Mouse (Mus musculus) stomach, postnatal 0 days (tissue): Measurements from ENCODE around the gene Rnase4. TPM values are rescaled to one million over a fixed set of nuclear protein-coding genes. Genes with fewer than 3 reads are reported as not detected.

Source experiments
- ATAC-seq: fragments of 200-750 bp; cut with Nextera tagmentation; 2 replicates; pipeline ENCODE4 v1.8.0; 2017; ENCODE audit not compliant: low FRiP score, low TSS enrichment
- DNase-seq: peaks from one replicate; pipeline ENCODE4 v3.0.0-alpha.2; 2016; ENCODE audit warnings: low spot score
- H3K27ac ChIP-seq: fragments of 300-500 bp; sonication (generic); replicated peaks from 2 replicates; pipeline ENCODE4 v1.5.1; 2014; ENCODE audit warnings: mild to moderate bottlenecking, control low read depth
- H3K27me3 ChIP-seq: fragments of 300-500 bp; sonication (generic); 2 replicates; pipeline ENCODE4 v1.6.1; 2014; ENCODE audit warnings: low read length; ENCODE audit not compliant: control insufficient read depth, insufficient read depth
- H3K36me3 ChIP-seq: fragments of 300-500 bp; sonication (generic); 2 replicates; pipeline ENCODE4 v1.6.1; 2014; ENCODE audit warnings: low read length, mixed read lengths; ENCODE audit not compliant: control insufficient read depth, insufficient read depth
- H3K4me1 ChIP-seq: fragments of 300-500 bp; sonication (generic); replicated peaks from 2 replicates; pipeline ENCODE4 v1.6.1; 2014; ENCODE audit warnings: antibody characterized with exemption; ENCODE audit not compliant: control insufficient read depth, insufficient read depth
- H3K4me2 ChIP-seq: fragments of 300-500 bp; sonication (generic); replicated peaks from 2 replicates; pipeline ENCODE4 v1.6.1; 2014; ENCODE audit warnings: low read depth, mild to moderate bottlenecking, control low read depth, moderate library complexity
- H3K4me3 ChIP-seq: fragments of 300-500 bp; sonication (generic); 2 replicates; pipeline ENCODE4 v1.5.1; 2014; ENCODE audit warnings: low read depth, low read length, control low read depth
- H3K9ac ChIP-seq: fragments of 300-500 bp; sonication (generic); 2 replicates; pipeline ENCODE4 v1.6.1; 2014; ENCODE audit warnings: mild to moderate bottlenecking, low read length, control low read depth, mixed read lengths
- H3K9me3 ChIP-seq: fragments of 300-500 bp; sonication (generic); 2 replicates; pipeline ENCODE4 v1.6.1; 2016; ENCODE audit warnings: low read length; ENCODE audit not compliant: control insufficient read depth
- CTCF ChIP-seq: IDR thresholded peaks from 2 replicates; pipeline ENCODE4 v1.5.1; 2016; ENCODE audit warnings: antibody characterized with exemption, low read depth, mild to moderate bottlenecking, moderate library complexity
- EP300 ChIP-seq: optimal IDR thresholded peaks from 2 replicates; pipeline ENCODE3; 2016; ENCODE audit warnings: antibody characterized with exemption
- WGBS: fragments of 180-500 bp; shearing (Covaris S2); extraction: QIAGEN DNeasy Blood & Tissue Kit; methylation state at CpG from one replicate; pipeline ENCODE4 v1.1.7; 2014; 5-methylcytosine and 5-hydroxymethylcytosine counted together
- polyA plus RNA-seq: library from polyadenylated mRNA; unstranded; fragments of >200 nt; fragmentation: Nextera tagmentation; extraction: Ambion mirVana; gene quantifications from 2 replicates; pipeline ENCODE4 v1.2.1, GENCODE M21; 2015

The Rnase4 gene
- polyA plus RNA-seq, 1 experiment from 2014 or later: 152 TPM

DNA sequence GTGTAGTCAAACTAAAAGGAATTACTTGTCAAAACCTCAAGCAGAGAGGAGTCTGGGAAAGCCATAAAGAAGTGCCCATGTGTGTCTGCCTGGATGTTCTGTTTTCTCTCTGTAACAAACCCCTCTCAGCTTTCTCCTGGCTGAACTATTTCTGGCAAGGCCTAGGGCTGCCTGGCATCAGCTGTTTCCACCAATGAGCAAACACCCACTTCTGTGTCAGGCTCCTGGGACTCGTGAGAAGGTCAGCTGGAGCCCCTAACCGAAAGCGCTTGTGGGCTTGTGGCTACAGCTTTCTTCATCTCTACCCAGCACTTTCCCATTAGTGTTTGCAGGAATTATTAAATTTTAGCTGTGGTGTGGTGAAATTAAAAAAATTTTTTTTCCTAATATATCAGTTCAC lies 21.1 kb downstream of the Rnase4 start:
- no peaks in the 10 kb centered on the region for H3K36me3 ChIP-seq
- H3K9ac ChIP-seq: no peak overlapping the region
- H3K4me2 ChIP-seq: no peak overlapping the region
- H3K4me1 ChIP-seq: no peaks in the 10 kb centered on the region
- 64% methylated on average over 3 of the region's 3 CpGs for WGBS
- no peak overlapping the region for H3K27ac ChIP-seq
- DNase-seq (no peak), ATAC-seq (no peak)
- H3K27me3 ChIP-seq: no peaks in the 10 kb centered on the region
- no peaks in the 10 kb centered on the region for H3K9me3 ChIP-seq
- H3K4me3 ChIP-seq: no peak overlapping the region
- TF ChIP-seq EP300 (no peak), CTCF (no peak)

- H3K9me3 ChIP-seq: no peaks in the 10 kb centered on the region
- WGBS: 48% methylated on average over 9 of the region's 9 CpGs
- H3K9ac ChIP-seq: no peak overlapping the region
- H3K4me3 ChIP-seq: no peak overlapping the region
- no peak overlapping the region for H3K4me2 ChIP-seq
- DNase-seq (no peak), ATAC-seq (no peak)
- H3K4me1 ChIP-seq: no peaks in the 10 kb centered on the region
- H3K36me3 ChIP-seq: no peaks in the 10 kb centered on the region
- TF ChIP-seq CTCF (no peak), EP300 (no peak)
- H3K27me3 ChIP-seq: no peaks in the 10 kb centered on the region
- H3K27ac ChIP-seq: no peak overlapping the region
Observed at GRCm38 (mm10) chr14:51113476-51113875, 22.6 kb downstream of the Rnase4 start.

GRCm38 (mm10) chr14:51113916-51114560 lies 23.2 kb downstream of the Rnase4 start, which contains the start of gene Eddm3b:
Gene Eddm3b, plus strand, starts transcription at chr14:51114426.
- Histone ChIP-seq H3K9ac (no peak within 1 kb of the TSS), H3K4me3 (no peak within 1 kb of the TSS), H3K9me3 (no peaks in the 10 kb centered on the region), H3K27me3 (no peaks in the 10 kb centered on the region), H3K36me3 (no peaks in the 10 kb centered on the region), H3K27ac (no peak within 1 kb of the TSS), H3K4me1 (no peaks in the 10 kb centered on the region), H3K4me2 (no peak within 1 kb of the TSS)
- ATAC-seq (no peak), DNase-seq (no peak)
- TF ChIP-seq EP300 (no peak), CTCF (no peak)
- WGBS: 54% methylated on average over 12 of the region's 12 CpGs

DNA sequence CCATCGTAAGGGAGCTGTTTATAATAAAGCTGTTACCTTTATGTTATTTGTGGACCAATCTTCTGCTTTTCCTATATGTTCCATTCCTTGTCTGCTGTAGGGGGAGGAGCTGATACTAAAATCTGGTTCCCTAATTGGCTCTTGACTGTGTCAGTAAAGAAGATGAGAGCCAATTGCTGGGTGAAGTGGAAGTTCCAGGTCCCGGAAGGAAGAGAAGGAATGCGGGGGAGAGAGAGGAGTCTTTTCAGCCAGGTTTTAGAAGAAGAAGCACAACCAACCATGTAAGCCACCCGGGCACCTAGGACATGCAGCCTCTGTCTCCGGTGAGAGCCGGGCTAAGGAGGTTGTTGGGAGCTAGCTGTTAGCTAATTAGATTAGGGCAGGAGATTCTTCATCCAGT lies 34.8 kb downstream of the Rnase4 start:
- Histone ChIP-seq H3K36me3 (no peaks in the 10 kb centered on the region), H3K27me3 (no peaks in the 10 kb centered on the region), H3K4me1 (no peaks in the 10 kb centered on the region), H3K9ac (no peak overlapping the region), H3K4me3 (no peak overlapping the region), H3K27ac (no peak overlapping the region), H3K4me2 (no peak overlapping the region), H3K9me3 (no peaks in the 10 kb centered on the region)
- no peak for DNase-seq
- 85% methylated on average over 6 of the region's 6 CpGs for WGBS
- ATAC-seq: no peak
- no peak for TF ChIP-seq EP300
- no peak for TF ChIP-seq CTCF

DNA sequence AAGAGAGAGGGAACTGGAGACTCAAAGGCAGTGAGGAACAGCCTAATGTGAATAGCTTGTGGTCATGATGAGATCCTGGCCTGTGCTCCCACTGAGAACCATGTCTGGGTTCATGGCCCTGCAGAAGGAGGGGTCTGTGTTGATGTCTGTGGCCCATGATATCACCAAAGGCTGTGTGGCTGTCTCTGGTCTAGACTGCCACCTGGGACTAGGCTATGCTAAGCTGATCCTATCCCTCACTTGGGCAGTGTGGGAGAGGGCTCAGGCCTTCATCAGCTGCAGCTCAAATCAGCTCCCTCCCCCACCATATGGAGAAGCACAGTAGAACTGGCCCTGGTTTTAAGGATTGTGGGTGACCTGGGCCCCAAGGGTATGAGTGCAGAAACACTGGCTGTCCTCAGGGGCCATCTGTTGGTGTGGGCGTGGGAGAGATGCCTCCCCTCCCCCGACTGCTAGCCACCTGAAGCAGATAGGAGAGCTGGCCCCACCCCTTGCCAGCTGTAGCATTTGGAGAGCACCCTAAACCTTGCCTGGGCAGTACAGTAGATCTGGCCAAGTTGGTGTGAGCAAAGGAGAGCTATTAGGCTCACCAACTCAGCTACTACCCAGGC lies 36.9 kb downstream of the Rnase4 start:
- Histone ChIP-seq H3K27me3 (no peaks in the 10 kb centered on the region), H3K4me3 (no peak overlapping the region), H3K4me2 (no peak overlapping the region), H3K4me1 (no peaks in the 10 kb centered on the region), H3K27ac (no peak overlapping the region), H3K36me3 (no peaks in the 10 kb centered on the region), H3K9me3 (no peaks in the 10 kb centered on the region), H3K9ac (no peak overlapping the region)
- TF ChIP-seq EP300 (no peak), CTCF (no peak)
- whole genome bisulfite sequencing: 43% methylated on average over 2 of the region's 2 CpGs
- DNase-seq (no peak), ATAC-seq (no peak)
